In the genomic region with DNA sequence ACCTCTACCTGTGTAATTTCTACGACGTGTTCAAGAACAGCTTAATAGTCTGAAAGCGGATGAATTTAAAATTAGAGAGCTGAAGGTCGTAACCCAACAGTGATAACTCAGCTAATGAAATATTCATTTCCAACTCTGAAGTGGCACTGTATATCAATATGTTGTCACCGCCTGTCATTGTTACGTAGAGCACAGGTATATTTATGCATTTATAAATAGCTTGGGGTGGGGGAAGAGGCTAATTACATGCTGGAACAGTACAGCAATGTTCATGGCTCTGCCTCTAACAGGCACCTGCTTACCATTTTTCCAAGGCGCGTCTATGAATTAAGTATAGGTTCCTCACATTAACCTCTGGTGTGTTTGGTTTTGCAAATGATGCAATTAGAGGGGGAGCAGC, we compare ENCODE assay signal across 28 mouse cellular contexts.
DNase-seq lines count a peak whose midpoint lies in the region; ATAC-seq and TF ChIP-seq lines count a peak whose summit lies in the region.
"Had no signal": no experiment of that assay in that cellular context is flagged by ENCODE, and none has a peak within 500 bp of the region (broad histone marks: within the 10 kb centered on the region; RNA-seq: fewer than 3 reads in every experiment).

No protein-coding gene starts in this region.

- 0 out of 2 replicates have a peak, but pooled peaks have one; percentile 70 for ATAC-seq in forebrain, embryonic 13.5 days
- no peak for ATAC-seq in forebrain, embryonic 11.5 days (replicated peaks; ENCODE audit: low FRiP score)
- ATAC-seq in midbrain, embryonic 13.5 days = peak; percentile 47; the same call in 1 of the 2 replicates
- no peak for ATAC-seq in midbrain, embryonic 11.5 days (ENCODE audit: low FRiP score)
- ATAC-seq in forebrain, postnatal 0 days = peak; percentile 73; the same call in 1 of the 2 replicates
- ATAC-seq: intestine, embryonic 15.5 days; Patski had no signal

- no peak overlapping the region for H3K4me2 ChIP-seq in forebrain, embryonic 13.5 days
- H3K4me2 ChIP-seq in forebrain, embryonic 11.5 days (ENCODE audit: low read depth, low read length, severe bottlenecking) = no peak overlapping the region
- H3K4me2 ChIP-seq in midbrain, embryonic 13.5 days (replicated peaks) = no peak overlapping the region
- no peak overlapping the region for H3K4me2 ChIP-seq in midbrain, embryonic 11.5 days
- no peak overlapping the region for H3K4me2 ChIP-seq in forebrain, postnatal 0 days (ENCODE audit: low read depth)
- H3K4me2 ChIP-seq: embryonic facial prominence, embryonic 13.5 days; heart, embryonic 13.5 days; intestine, embryonic 15.5 days had no signal

- TF ChIP-seq POLR2A in brain, embryonic 14.5 days (IDR thresholded peaks at IDR 0.05; ENCODE audit: borderline replicate concordance, extremely low read depth, insufficient read depth, insufficient read length, poor library complexity, severe bottlenecking) = no peak

- H3K9ac ChIP-seq in forebrain, embryonic 13.5 days = no peak overlapping the region
- H3K9ac ChIP-seq in forebrain, embryonic 11.5 days (ENCODE audit: low read length) = no peak overlapping the region
- no peak overlapping the region for H3K9ac ChIP-seq in midbrain, embryonic 13.5 days (replicated peaks)
- H3K9ac ChIP-seq in midbrain, embryonic 11.5 days (ENCODE audit: low read length) = no peak overlapping the region
- H3K9ac ChIP-seq in forebrain, postnatal 0 days = no peak overlapping the region
- H3K9ac ChIP-seq: embryonic facial prominence, embryonic 13.5 days; heart, embryonic 13.5 days; intestine, embryonic 15.5 days had no signal

- WGBS in forebrain, embryonic 13.5 days = 67% methylated on average over 8 of the region's 8 CpGs
- WGBS in forebrain, embryonic 11.5 days = 84% methylated on average over 8 of the region's 8 CpGs
- WGBS in midbrain, embryonic 13.5 days = 59% methylated on average over 8 of the region's 8 CpGs
- 88% methylated on average over 8 of the region's 8 CpGs for WGBS in midbrain, embryonic 11.5 days
- WGBS in forebrain, postnatal 0 days = 57% methylated on average over 8 of the region's 8 CpGs

- TF ChIP-seq CTCF in brain, embryonic 14.5 days (IDR thresholded peaks at IDR 0.05; ENCODE audit: borderline replicate concordance, extremely low read depth, insufficient read depth, insufficient read length) = no peak
- TF ChIP-seq CTCF in forebrain, postnatal 0 days (IDR thresholded peaks at IDR 0.05; ENCODE audit: low read depth) = no peak

- peaks cover 15% of the 10 kb centered on the region for H3K4me1 ChIP-seq in forebrain, embryonic 13.5 days
- H3K4me1 ChIP-seq in forebrain, embryonic 11.5 days (replicated peaks; ENCODE audit: control insufficient read depth, insufficient read depth, low read length) = no peaks in the 10 kb centered on the region
- peaks cover 22% of the 10 kb centered on the region for H3K4me1 ChIP-seq in midbrain, embryonic 13.5 days (replicated peaks)
- H3K4me1 ChIP-seq in midbrain, embryonic 11.5 days (ENCODE audit: control insufficient read depth, insufficient read depth, low read length) = no peaks in the 10 kb centered on the region; the same call in 1 of the 2 replicates
- no peaks in the 10 kb centered on the region for H3K4me1 ChIP-seq in forebrain, postnatal 0 days (ENCODE audit: insufficient read depth)
- H3K4me1 ChIP-seq: intestine, embryonic 15.5 days had no signal

- no peaks in the 10 kb centered on the region for H3K9me3 ChIP-seq in forebrain, embryonic 13.5 days (replicated peaks)
- no peaks in the 10 kb centered on the region for H3K9me3 ChIP-seq in forebrain, embryonic 11.5 days (ENCODE audit: control insufficient read depth, low read length)
- H3K9me3 ChIP-seq in midbrain, embryonic 13.5 days = no peaks in the 10 kb centered on the region
- no peaks in the 10 kb centered on the region for H3K9me3 ChIP-seq in midbrain, embryonic 11.5 days (ENCODE audit: control insufficient read depth, low read length)
- no peaks in the 10 kb centered on the region for H3K9me3 ChIP-seq in forebrain, postnatal 0 days (ENCODE audit: low read length)
- H3K9me3 ChIP-seq: embryonic facial prominence, embryonic 10.5 days; embryonic facial prominence, embryonic 13.5 days; heart, embryonic 10.5 days; heart, embryonic 13.5 days; intestine, embryonic 15.5 days had no signal

- H3K4me3 ChIP-seq in forebrain, embryonic 13.5 days = no peak overlapping the region
- H3K4me3 ChIP-seq in forebrain, embryonic 11.5 days (ENCODE audit: low read depth, low read length) = no peak overlapping the region
- H3K4me3 ChIP-seq in midbrain, embryonic 13.5 days (replicated peaks) = no peak overlapping the region
- H3K4me3 ChIP-seq in midbrain, embryonic 11.5 days (ENCODE audit: low read depth, low read length) = no peak overlapping the region
- H3K4me3 ChIP-seq in forebrain, postnatal 0 days (ENCODE audit: low read depth, low read length) = no peak overlapping the region
- H3K4me3 ChIP-seq: embryonic facial prominence, embryonic 10.5 days; embryonic facial prominence, embryonic 13.5 days; erythroblast, embryonic 14.5 days; heart, embryonic 10.5 days; heart, embryonic 13.5 days; intestine, embryonic 15.5 days had no signal

- no peaks in the 10 kb centered on the region for H3K36me3 ChIP-seq in forebrain, embryonic 13.5 days (ENCODE audit: poor library complexity, severe bottlenecking)
- no peaks in the 10 kb centered on the region for H3K36me3 ChIP-seq in forebrain, embryonic 11.5 days (ENCODE audit: control insufficient read depth, insufficient read depth, low read length)
- no peaks in the 10 kb centered on the region for H3K36me3 ChIP-seq in midbrain, embryonic 13.5 days
- H3K36me3 ChIP-seq in midbrain, embryonic 11.5 days (ENCODE audit: control insufficient read depth, insufficient read depth, low read length) = no peaks in the 10 kb centered on the region
- no peaks in the 10 kb centered on the region for H3K36me3 ChIP-seq in forebrain, postnatal 0 days (ENCODE audit: insufficient read depth)
- H3K36me3 ChIP-seq: embryonic facial prominence, embryonic 10.5 days; embryonic facial prominence, embryonic 13.5 days; G1E; heart, embryonic 10.5 days; heart, embryonic 13.5 days; intestine, embryonic 15.5 days had no signal

- no peak for DNase-seq in forebrain, embryonic 11.5 days (ENCODE audit: low spot score)
- no peak for DNase-seq in midbrain, embryonic 11.5 days (ENCODE audit: low spot score, missing footprints)
- DNase-seq in brain, embryonic 14.5 days (ENCODE audit: low read depth) = peak; percentile 37
- no peak for DNase-seq in forebrain, postnatal 0 days
- DNase-seq in gastrocnemius, adult 18-20 months (ENCODE audit: low spot score) = no peak
- DNase-seq: adrenal gland, postnatal 10 days; B cell, adult 2 months; cerebellum, adult 11-12 months; cerebellum, adult 8-10 months; cerebellum, postnatal 10 days; cerebellum, postnatal 36 days; embryo, embryonic 11 days; gastrocnemius, postnatal 25 days; heart, adult 18-20 months; heart, postnatal 14 days; heart, postnatal 4 days; kidney, adult 11 months had no signal

- H3K27ac ChIP-seq in forebrain, embryonic 13.5 days = no peak overlapping the region
- no peak overlapping the region for H3K27ac ChIP-seq in forebrain, embryonic 11.5 days (ENCODE audit: low read depth, low read length)
- no peak overlapping the region for H3K27ac ChIP-seq in midbrain, embryonic 13.5 days
- no peak overlapping the region for H3K27ac ChIP-seq in midbrain, embryonic 11.5 days (ENCODE audit: low read depth, low read length)
- H3K27ac ChIP-seq in forebrain, postnatal 0 days (ENCODE audit: low read depth, low read length) = no peak overlapping the region
- H3K27ac ChIP-seq: embryonic facial prominence, embryonic 10.5 days; embryonic facial prominence, embryonic 13.5 days; heart, embryonic 10.5 days; heart, embryonic 13.5 days; intestine, embryonic 15.5 days had no signal

- H3K27me3 ChIP-seq in forebrain, embryonic 13.5 days = no peaks in the 10 kb centered on the region
- H3K27me3 ChIP-seq in forebrain, embryonic 11.5 days (ENCODE audit: control insufficient read depth, insufficient read depth, low read length) = no peaks in the 10 kb centered on the region
- H3K27me3 ChIP-seq in midbrain, embryonic 13.5 days = no peaks in the 10 kb centered on the region
- no peaks in the 10 kb centered on the region for H3K27me3 ChIP-seq in midbrain, embryonic 11.5 days (ENCODE audit: control insufficient read depth, insufficient read depth, low read length)
- no peaks in the 10 kb centered on the region for H3K27me3 ChIP-seq in forebrain, postnatal 0 days (ENCODE audit: insufficient read depth, low read length)
- H3K27me3 ChIP-seq: CH12.LX; embryonic facial prominence, embryonic 13.5 days; heart, embryonic 13.5 days; intestine, embryonic 15.5 days; Patski had no signal

Comparison
In these comparisons a context has a peak if more than half of its experiments do, and no peak if none do; other contexts are left out.
1. ATAC-seq: peak in forebrain, embryonic 13.5 days (single experiment), midbrain, embryonic 13.5 days (single experiment) and forebrain, postnatal 0 days (single experiment); none in forebrain, embryonic 11.5 days (single experiment) and midbrain, embryonic 11.5 days (single experiment).